Mouse (Mus musculus): ENCODE data around the gene Scarf1.

DNA sequence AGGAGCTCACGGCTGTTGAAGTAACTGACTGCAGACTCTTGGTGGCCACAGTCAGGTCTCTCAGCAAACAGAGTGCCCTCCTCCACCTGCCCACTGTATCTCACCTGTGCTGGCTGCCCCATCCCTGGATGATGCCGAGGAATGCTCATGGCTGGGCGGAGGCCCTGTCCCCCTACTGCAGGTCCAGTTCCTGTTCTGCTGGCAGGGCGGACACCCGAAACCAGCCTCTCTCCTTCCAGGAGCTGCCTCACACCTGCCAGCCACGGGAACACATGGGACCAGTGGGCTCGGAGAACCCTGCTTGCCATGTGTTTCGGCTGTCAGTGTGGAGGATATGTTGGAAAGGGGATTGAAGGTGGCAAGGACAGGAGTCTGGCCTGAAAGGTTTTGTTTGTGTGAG, 26.9 kb downstream of the Scarf1 start:
- TF ChIP-seq CTCF (IDR thresholded peaks at IDR 0.05; ENCODE audit: borderline replicate concordance, insufficient read depth, low read length): no peak
- TF ChIP-seq POLR2A (IDR thresholded peaks at IDR 0.05; ENCODE audit: low read depth, low read length): no peak

All from embryonic fibroblast, embryonic 13.5 days (primary cell).